ENCODE assay signal across 9 mouse cellular contexts in genomic region chr5:24526190-24526888, GRCm38 (mm10). TPM values are rescaled to one million over a fixed set of nuclear protein-coding genes. Genes with fewer than 3 reads are reported as not detected.
DNase-seq lines count a peak whose midpoint lies in the region; ATAC-seq and TF ChIP-seq lines count a peak whose summit lies in the region.
"Had no signal": no experiment of that assay in that cellular context is flagged by ENCODE, and none has a peak within 500 bp of the region (broad histone marks: within the 10 kb centered on the region; RNA-seq: fewer than 3 reads in every experiment).

No protein-coding gene starts in this region.

- H3K27me3 ChIP-seq in lung, embryonic 15.5 days, result peaks cover 97% of the 10 kb centered on the region
- peaks cover 58% of the 10 kb centered on the region for H3K27me3 ChIP-seq in forebrain, embryonic 16.5 days (replicated peaks; ENCODE audit: control insufficient read depth, insufficient read depth, low read length)
- peaks cover 98% of the 10 kb centered on the region for H3K27me3 ChIP-seq in liver, embryonic 12.5 days (replicated peaks)
- peaks cover 52% of the 10 kb centered on the region for H3K27me3 ChIP-seq in small intestine, adult 2 months (ENCODE audit: control insufficient read depth, insufficient read depth, low read length)

- peak; percentile 32; the same call in 1 of the 2 replicates for ATAC-seq in lung, embryonic 15.5 days (ENCODE audit: borderline replicate concordance, extremely low read depth, low FRiP score, low TSS enrichment)
- no peak; the same call in 1 of the 2 replicates for ATAC-seq in forebrain, embryonic 16.5 days
- ATAC-seq in liver, embryonic 12.5 days, result no peak

- no peak overlapping the region for H3K27ac ChIP-seq in lung, embryonic 15.5 days
- H3K27ac ChIP-seq in forebrain, embryonic 16.5 days (ENCODE audit: low read length), result no peak overlapping the region
- no peak overlapping the region for H3K27ac ChIP-seq in liver, embryonic 12.5 days
- no peak overlapping the region for H3K27ac ChIP-seq in small intestine, adult 2 months (ENCODE audit: insufficient read depth, low read depth, low read length)

- H3K4me3 ChIP-seq in lung, embryonic 15.5 days, result peak overlapping the region; percentile 38
- H3K4me3 ChIP-seq in forebrain, embryonic 16.5 days (replicated peaks; ENCODE audit: low read length), result peak overlapping the region; percentile 47
- H3K4me3 ChIP-seq in liver, embryonic 12.5 days, result peak overlapping the region; percentile 42
- peak overlapping the region; percentile 34 for H3K4me3 ChIP-seq in small intestine, adult 2 months (ENCODE audit: low read depth, low read length)
- H3K4me3 ChIP-seq: erythroblast, embryonic 14.5 days had no signal

- no peak overlapping the region for H3K9ac ChIP-seq in lung, embryonic 15.5 days
- H3K9ac ChIP-seq in forebrain, embryonic 16.5 days (replicated peaks; ENCODE audit: low read depth, low read length), result peak overlapping the region; percentile 43
- H3K9ac ChIP-seq in liver, embryonic 12.5 days, result no peak overlapping the region

- H3K36me3 ChIP-seq in lung, embryonic 15.5 days, result no peaks in the 10 kb centered on the region
- no peaks in the 10 kb centered on the region for H3K36me3 ChIP-seq in forebrain, embryonic 16.5 days (ENCODE audit: control insufficient read depth, insufficient read depth)
- no peaks in the 10 kb centered on the region for H3K36me3 ChIP-seq in liver, embryonic 12.5 days
- no peaks in the 10 kb centered on the region for H3K36me3 ChIP-seq in small intestine, adult 2 months (ENCODE audit: control insufficient read depth, insufficient read depth, low read length)

- peak overlapping the region; percentile 83 for H3K4me2 ChIP-seq in lung, embryonic 15.5 days
- H3K4me2 ChIP-seq in forebrain, embryonic 16.5 days (ENCODE audit: low read length), result peak overlapping the region; percentile 82
- peak overlapping the region; percentile 63 for H3K4me2 ChIP-seq in liver, embryonic 12.5 days

- H3K9me3 ChIP-seq in lung, embryonic 15.5 days, result no peaks in the 10 kb centered on the region
- no peaks in the 10 kb centered on the region for H3K9me3 ChIP-seq in forebrain, embryonic 16.5 days (ENCODE audit: control insufficient read depth, low read length)
- no peaks in the 10 kb centered on the region for H3K9me3 ChIP-seq in liver, embryonic 12.5 days (replicated peaks)

- DNase-seq in lung, postnatal 36 days, result no peak
- DNase-seq in spleen, adult 18-20 months, result no peak
- no peak for DNase-seq in right cerebral cortex, postnatal 25 days
- DNase-seq in c-Kit-positive CD71-positive TER-119-positive erythroid progenitor cells, embryonic 14.5 days (ENCODE audit: low spot score), result no peak

- under 1% methylated on average over 85 of the region's 109 CpGs for WGBS in lung, embryonic 15.5 days
- under 1% methylated on average over 88 of the region's 109 CpGs for WGBS in forebrain, embryonic 16.5 days
- under 1% methylated on average over 83 of the region's 109 CpGs for WGBS in liver, embryonic 12.5 days (ENCODE audit: insufficient replicate concordance)
- under 1% methylated on average over 100 of the region's 109 CpGs for WGBS in small intestine, adult 2 months

- H3K4me1 ChIP-seq in lung, embryonic 15.5 days, result peaks cover 14% of the 10 kb centered on the region
- H3K4me1 ChIP-seq in forebrain, embryonic 16.5 days (replicated peaks; ENCODE audit: control insufficient read depth, insufficient read depth, low read length), result peaks cover 15% of the 10 kb centered on the region
- peaks cover 11% of the 10 kb centered on the region; the same call in 1 of the 2 replicates for H3K4me1 ChIP-seq in liver, embryonic 12.5 days
- peaks cover 4% of the 10 kb centered on the region; the same call in 1 of the 2 replicates for H3K4me1 ChIP-seq in small intestine, adult 2 months (ENCODE audit: control insufficient read depth, insufficient read depth, insufficient read length, low read length)

- no peak for TF ChIP-seq POLR2A in small intestine, adult 2 months (IDR thresholded peaks at IDR 0.05; ENCODE audit: low read depth, low read length)

- no peak for TF ChIP-seq CTCF in small intestine, adult 2 months (IDR thresholded peaks at IDR 0.05; ENCODE audit: extremely low read depth, insufficient read length, insufficient replicate concordance, low read depth, low read length)

RNA-seq across cellular contexts. Expression of gene Gbx1, which starts 0.7 kb away (rescaled TPM):
- not detected in 2 replicates for polyA plus RNA-seq in lung, embryonic 15.5 days (2015; fragmentation: Nextera tagmentation; extraction: Ambion mirVana)
- polyA plus RNA-seq in forebrain, embryonic 16.5 days (2015; fragmentation: Nextera tagmentation; extraction: Ambion mirVana), result 0.45 and 1.3 TPM in 2 replicates
- polyA plus RNA-seq in liver, embryonic 12.5 days (2016; fragmentation: Nextera tagmentation; extraction: Ambion mirVana), result not detected in 2 replicates
- not detected in 2 replicates for polyA plus RNA-seq in small intestine, adult 2 months (2012; rRNA removed)
- polyA plus RNA-seq: erythroblast, embryonic 14.5 days had no signal

RNA-seq across cellular contexts. Expression of gene Asb10, which starts 14.4 kb away (rescaled TPM):
- 0.36 and 0.59 TPM in 2 replicates for polyA plus RNA-seq in lung, embryonic 15.5 days (2015; fragmentation: Nextera tagmentation; extraction: Ambion mirVana)
- polyA plus RNA-seq in forebrain, embryonic 16.5 days (2015; fragmentation: Nextera tagmentation; extraction: Ambion mirVana), result 0.09 and 0.11 TPM in 2 replicates
- 0.11 TPM in 1 of 2 replicates, not detected in the other for polyA plus RNA-seq in liver, embryonic 12.5 days (2016; fragmentation: Nextera tagmentation; extraction: Ambion mirVana)
- 0.42 and 0.47 TPM in 2 replicates for polyA plus RNA-seq in small intestine, adult 2 months (2012; rRNA removed)
- polyA plus RNA-seq: erythroblast, embryonic 14.5 days had no signal

RNA-seq across cellular contexts. Expression of gene 4931409K22Rik, which starts 30.3 kb away (rescaled TPM):
- not detected in 2 replicates for polyA plus RNA-seq in lung, embryonic 15.5 days (2015; fragmentation: Nextera tagmentation; extraction: Ambion mirVana)
- polyA plus RNA-seq in forebrain, embryonic 16.5 days (2015; fragmentation: Nextera tagmentation; extraction: Ambion mirVana), result 0.26 and 0.35 TPM in 2 replicates
- 0.05 TPM in 1 of 2 replicates, not detected in the other for polyA plus RNA-seq in liver, embryonic 12.5 days (2016; fragmentation: Nextera tagmentation; extraction: Ambion mirVana)
- not detected in 2 replicates for polyA plus RNA-seq in small intestine, adult 2 months (2012; rRNA removed)
- polyA plus RNA-seq: erythroblast, embryonic 14.5 days had no signal

RNA-seq across cellular contexts. Expression of gene Abcf2, which starts 50.9 kb away (rescaled TPM):
- 108 and 110 TPM in 2 replicates for polyA plus RNA-seq in lung, embryonic 15.5 days (2015; fragmentation: Nextera tagmentation; extraction: Ambion mirVana)
- 107 and 109 TPM in 2 replicates for polyA plus RNA-seq in forebrain, embryonic 16.5 days (2015; fragmentation: Nextera tagmentation; extraction: Ambion mirVana)
- polyA plus RNA-seq in liver, embryonic 12.5 days (2016; fragmentation: Nextera tagmentation; extraction: Ambion mirVana), result 93.7 and 95.9 TPM in 2 replicates
- polyA plus RNA-seq in small intestine, adult 2 months (2012; rRNA removed), result 20.4 and 32.3 TPM in 2 replicates
